Mouse (Mus musculus) common myeloid progenitor, adult 5-6 weeks (primary cell): ENCODE data around the gene Rfc4. TPM values are rescaled to one million over a fixed set of nuclear protein-coding genes. Genes with fewer than 3 reads are reported as not detected.

Experiments
- ATAC-seq: replicated peaks from 2 replicates; pipeline ENCODE4 v1.8.0; 2016; ENCODE audit warnings: low read depth, mild to moderate bottlenecking, moderate TSS enrichment, inconsistent platforms; ENCODE audit not compliant: poor library complexity, severe bottlenecking
- total RNA-seq: library from RNA; stranded (forward); fragments of 200-1000, 187-1606 nt; gene quantifications from 2 replicates; pipeline ENCODE4 v1.2.3, GENCODE M21; 2017

Gene Rfc4
- total RNA-seq, 1 experiment from 2014 or later: 67.1 TPM

GRCm38 (mm10) chr16:23136406-23136970 lies 9.0 kb upstream of the Rfc4 start:
- ATAC-seq: peak; percentile 55

- peak; percentile 61 for ATAC-seq
Measured at GRCm38 (mm10) chr16:23135421-23136149, 8.0 kb upstream of the Rfc4 start.

GRCm38 (mm10) chr16:23132336-23132735 lies 4.8 kb upstream of the Rfc4 start:
- no peak for ATAC-seq

- ATAC-seq: no peak
Measured at GRCm38 (mm10) chr16:23130303-23130702, 2.8 kb upstream of the Rfc4 start.

GRCm38 (mm10) chr16:23127311-23127672 lies 245 bp downstream of the Rfc4 start:
- no peak; the same call in 1 of the 2 replicates for ATAC-seq

GRCm38 (mm10) chr16:23124398-23124797 lies 3.1 kb downstream of the Rfc4 start:
- no peak for ATAC-seq

GRCm38 (mm10) chr16:23123104-23123503 lies 4.4 kb downstream of the Rfc4 start:
- ATAC-seq: no peak

GRCm38 (mm10) chr16:23122446-23122845 lies 5.1 kb downstream of the Rfc4 start:
- no peak for ATAC-seq

GRCm38 (mm10) chr16:23117173-23117572 lies 10.4 kb downstream of the Rfc4 start:
- no peak for ATAC-seq

GRCm38 (mm10) chr16:23115486-23115885 lies 12.1 kb downstream of the Rfc4 start:
- no peak for ATAC-seq

GRCm38 (mm10) chr16:23114339-23115171 lies 13.0 kb downstream of the Rfc4 start:
- ATAC-seq: peak; percentile 27; the same call in 1 of the 2 replicates

GRCm38 (mm10) chr16:23113903-23114302 lies 13.6 kb downstream of the Rfc4 start:
- ATAC-seq: 0 out of 2 replicates have a peak, but pooled peaks have one; percentile 1

GRCm38 (mm10) chr16:23112861-23113435 lies 14.6 kb downstream of the Rfc4 start:
- no peak for ATAC-seq

- ATAC-seq: no peak
Measured at GRCm38 (mm10) chr16:23112348-23112747, 15.2 kb downstream of the Rfc4 start.

- no peak for ATAC-seq
Measured at GRCm38 (mm10) chr16:23109350-23110280, 17.9 kb downstream of the Rfc4 start.

GRCm38 (mm10) chr16:23108943-23109342 lies 18.6 kb downstream of the Rfc4 start:
- no peak for ATAC-seq

- peak; percentile 69 for ATAC-seq
Measured at GRCm38 (mm10) chr16:23107946-23108759, 19.4 kb downstream of the Rfc4 start.

- ATAC-seq: peak; percentile 70
Measured at GRCm38 (mm10) chr16:23107231-23107942, 20.1 kb downstream of the Rfc4 start, which contains the start of gene Eif4a2. Eif4a2 (plus strand) TSS chr16:23107444.
